Mouse (Mus musculus): ENCODE results near the gene Il1r2.

GRCm38 (mm10) chr1:40133567-40133966 is 59.7 kb downstream of the Il1r2 start:
- TF ChIP-seq EP300 (IDR thresholded peaks at IDR 0.05; ENCODE audit: low read depth), result no peak
- TF ChIP-seq CTCF (IDR thresholded peaks at IDR 0.05; ENCODE audit: low read depth), result no peak
